Mouse (Mus musculus) lung, postnatal 0 days (tissue): ENCODE measurements around the gene Phlpp1. TPM values are rescaled to one million over a fixed set of nuclear protein-coding genes. Genes with fewer than 3 reads are reported as not detected.
A peak's percentile ranks its signal among the peaks of the same experiment; 100 is the strongest.

ENCODE experiments used
- ATAC-seq: fragments of 200-750 bp; cut with Nextera tagmentation; 2 replicates; pipeline ENCODE4 v1.8.0; 2017; ENCODE audit warnings: moderate library complexity
- DNase-seq: peaks from one replicate; pipeline ENCODE4 v3.0.0-alpha.2; 2016; ENCODE audit warnings: low spot score
- H3K27ac ChIP-seq: fragments of 300-500 bp; sonication (generic); 2 replicates; pipeline ENCODE4 v1.5.1; 2014; ENCODE audit warnings: antibody characterized with exemption, mild to moderate bottlenecking, low read length, mixed read lengths
- H3K27me3 ChIP-seq: fragments of 300-500 bp; sonication (generic); replicated peaks from 2 replicates; pipeline ENCODE4 v1.6.1; 2014; ENCODE audit warnings: low read length, mixed read lengths; ENCODE audit not compliant: insufficient read depth
- H3K36me3 ChIP-seq: fragments of 300-500 bp; sonication (generic); 2 replicates; pipeline ENCODE4 v1.6.1; 2014; ENCODE audit warnings: low read length, mixed read lengths; ENCODE audit not compliant: insufficient read depth
- H3K4me1 ChIP-seq: fragments of 300-500 bp; sonication (generic); 2 replicates; pipeline ENCODE4 v1.6.1; 2014; ENCODE audit warnings: antibody characterized with exemption, low read depth, low read length, mixed read lengths; ENCODE audit not compliant: insufficient read depth
- H3K4me2 ChIP-seq: fragments of 300-500 bp; sonication (generic); replicated peaks from 2 replicates; pipeline ENCODE4 v1.6.1; 2014; ENCODE audit warnings: low read depth, mild to moderate bottlenecking, low read length, moderate library complexity, mixed read lengths
- H3K4me3 ChIP-seq: fragments of 300-500 bp; sonication (generic); 2 replicates; pipeline ENCODE4 v1.5.1; 2014; ENCODE audit warnings: low read depth, low read length
- H3K9ac ChIP-seq: fragments of 300-500 bp; sonication (generic); replicated peaks from 2 replicates; pipeline ENCODE4 v1.6.1; 2014; ENCODE audit warnings: low read depth, mild to moderate bottlenecking
- H3K9me3 ChIP-seq: fragments of 300-500 bp; sonication (generic); 2 replicates; pipeline ENCODE4 v1.6.1; 2016; ENCODE audit warnings: low read length, mixed read lengths
- CTCF ChIP-seq: IDR thresholded peaks from 2 replicates; pipeline ENCODE4 v1.5.1; 2016; ENCODE audit warnings: antibody characterized with exemption, mild to moderate bottlenecking
- EP300 ChIP-seq: IDR thresholded peaks from 2 replicates; pipeline ENCODE4 v1.6.1; 2016; ENCODE audit warnings: antibody characterized with exemption, mild to moderate bottlenecking, control low read depth
- WGBS: fragments of 180-500 bp; shearing (Covaris S2); extraction: QIAGEN DNeasy Blood & Tissue Kit; methylation state at CpG from one replicate; pipeline ENCODE4 v1.1.7; 2014; 5-methylcytosine and 5-hydroxymethylcytosine counted together
- polyA plus RNA-seq: library from polyadenylated mRNA; unstranded; fragments of >200 nt; fragmentation: Nextera tagmentation; extraction: Ambion mirVana; gene quantifications from 2 replicates; pipeline ENCODE4 v1.2.1, GENCODE M21; 2015

Gene Phlpp1
- polyA plus RNA-seq, 1 experiment from 2014 or later: 4.3 TPM

- Histone ChIP-seq H3K9ac (no peak overlapping the region), H3K27me3 (no peaks in the 10 kb centered on the region)
Measured at GRCm38 (mm10) chr1:106400900-106401634, 229.5 kb downstream of the Phlpp1 start.

GRCm38 (mm10) chr1:106403011-106403501 is 231.5 kb downstream of the Phlpp1 start:
- Histone ChIP-seq H3K27me3 (no peaks in the 10 kb centered on the region), H3K4me3 (no peak overlapping the region), H3K4me1 (no peaks in the 10 kb centered on the region), H3K4me2 (no peak overlapping the region), H3K36me3 (no peaks in the 10 kb centered on the region), H3K27ac (no peak overlapping the region), H3K9ac (no peak overlapping the region), H3K9me3 (no peaks in the 10 kb centered on the region)
- no peak for DNase-seq
- WGBS: 92% methylated on average over 6 of the region's 6 CpGs
- ATAC-seq: no peak; the same call in 1 of the 2 replicates
- TF ChIP-seq CTCF (no peak), EP300 (no peak)

More at GRCm38 (mm10) chr1:106400900-106401634, 229.5 kb downstream of the Phlpp1 start:
- no peak overlapping the region for H3K4me3 ChIP-seq
- H3K27ac ChIP-seq: no peak overlapping the region
- H3K9me3 ChIP-seq: no peaks in the 10 kb centered on the region
- H3K4me1 ChIP-seq: no peaks in the 10 kb centered on the region
- no peak overlapping the region for H3K4me2 ChIP-seq
- 47% methylated on average over 11 of the region's 11 CpGs for WGBS
- no peaks in the 10 kb centered on the region for H3K36me3 ChIP-seq
- no peak for TF ChIP-seq CTCF
- TF ChIP-seq EP300: no peak
- DNase-seq (peak; percentile 74), ATAC-seq (peak; percentile 43)

GRCm38 (mm10) chr1:106406852-106407251 is 235.3 kb downstream of the Phlpp1 start:
- no peaks in the 10 kb centered on the region for H3K27me3 ChIP-seq
- no peak overlapping the region for H3K9ac ChIP-seq
- H3K4me2 ChIP-seq: no peak overlapping the region
- 50% methylated on average over 1 of the region's 1 CpGs for WGBS
- H3K27ac ChIP-seq: no peak overlapping the region
- H3K4me3 ChIP-seq: no peak overlapping the region
- no peaks in the 10 kb centered on the region for H3K36me3 ChIP-seq
- H3K9me3 ChIP-seq: no peaks in the 10 kb centered on the region
- ATAC-seq: no peak
- TF ChIP-seq EP300 (no peak), CTCF (no peak)
- no peaks in the 10 kb centered on the region for H3K4me1 ChIP-seq
- no peak for DNase-seq

- H3K4me1 ChIP-seq: no peaks in the 10 kb centered on the region
- H3K4me3 ChIP-seq: no peak overlapping the region
- H3K9me3 ChIP-seq: no peaks in the 10 kb centered on the region
- no peaks in the 10 kb centered on the region for H3K27me3 ChIP-seq
- DNase-seq (peak; percentile 68), ATAC-seq (peak; percentile 78)
- H3K4me2 ChIP-seq: no peak overlapping the region
- no peak overlapping the region for H3K27ac ChIP-seq
- no peak overlapping the region for H3K9ac ChIP-seq
- 19% methylated on average over 7 of the region's 7 CpGs for WGBS
- no peaks in the 10 kb centered on the region for H3K36me3 ChIP-seq
- TF ChIP-seq CTCF (no peak), EP300 (no peak)
Measured at GRCm38 (mm10) chr1:106407963-106408440, 236.4 kb downstream of the Phlpp1 start.

- Histone ChIP-seq H3K9me3 (no peaks in the 10 kb centered on the region), H3K27me3 (no peaks in the 10 kb centered on the region), H3K4me1 (no peaks in the 10 kb centered on the region), H3K4me2 (no peak overlapping the region), H3K27ac (no peak overlapping the region), H3K9ac (no peak overlapping the region), H3K36me3 (no peaks in the 10 kb centered on the region), H3K4me3 (no peak overlapping the region)
- DNase-seq (no peak), ATAC-seq (no peak)
- WGBS: 61% methylated on average over 2 of the region's 2 CpGs
- TF ChIP-seq CTCF (no peak), EP300 (no peak)
Measured at GRCm38 (mm10) chr1:106410858-106411257, 239.3 kb downstream of the Phlpp1 start.

GRCm38 (mm10) chr1:106425128-106425936 is 253.8 kb downstream of the Phlpp1 start:
- H3K4me2 ChIP-seq: no peak overlapping the region
- DNase-seq: peak; percentile 38
- 28% methylated on average over 9 of the region's 9 CpGs for WGBS
- no peaks in the 10 kb centered on the region for H3K4me1 ChIP-seq
- H3K27me3 ChIP-seq: no peaks in the 10 kb centered on the region
- H3K27ac ChIP-seq: no peak overlapping the region
- TF ChIP-seq EP300 (no peak), CTCF (peak; percentile 76)
- no peak overlapping the region for H3K9ac ChIP-seq
- H3K36me3 ChIP-seq: no peaks in the 10 kb centered on the region
- H3K9me3 ChIP-seq: no peaks in the 10 kb centered on the region
- no peak for ATAC-seq
- no peak overlapping the region for H3K4me3 ChIP-seq
